Mouse (Mus musculus) brown adipose tissue, adult 24 weeks (tissue): ENCODE results near the gene Hmgcl. TPM values are rescaled to one million over a fixed set of nuclear protein-coding genes. Genes with fewer than 3 reads are reported as not detected.

Experiments used
- H3K27ac ChIP-seq: fragments of 200-500 bp; replicated peaks from 2 replicates; pipeline ENCODE4 v1.5.1; 2012; ENCODE audit warnings: low read depth, mild to moderate bottlenecking, low read length
- H3K4me1 ChIP-seq: fragments of 200-500 bp; 2 replicates; pipeline ENCODE4 v1.6.1; 2012; ENCODE audit warnings: low read length, mixed read lengths; ENCODE audit not compliant: control insufficient read depth, insufficient read depth, insufficient read length
- H3K4me3 ChIP-seq: fragments of 200-500 bp; 2 replicates; pipeline ENCODE4 v1.5.1; 2012; ENCODE audit warnings: low read depth, mild to moderate bottlenecking, low read length, moderate library complexity; ENCODE audit not compliant: insufficient read depth
- polyA plus RNA-seq: library from polyadenylated mRNA; stranded (reverse); fragments of >200 nt; gene quantifications from 2 replicates; pipeline ENCODE4 v1.2.4, GENCODE M21; 2012; ENCODE audit not compliant: missing spikeins, insufficient read depth, insufficient read length

The Hmgcl gene
- polyA plus RNA-seq, 1 experiment, result 79.9 TPM

DNA sequence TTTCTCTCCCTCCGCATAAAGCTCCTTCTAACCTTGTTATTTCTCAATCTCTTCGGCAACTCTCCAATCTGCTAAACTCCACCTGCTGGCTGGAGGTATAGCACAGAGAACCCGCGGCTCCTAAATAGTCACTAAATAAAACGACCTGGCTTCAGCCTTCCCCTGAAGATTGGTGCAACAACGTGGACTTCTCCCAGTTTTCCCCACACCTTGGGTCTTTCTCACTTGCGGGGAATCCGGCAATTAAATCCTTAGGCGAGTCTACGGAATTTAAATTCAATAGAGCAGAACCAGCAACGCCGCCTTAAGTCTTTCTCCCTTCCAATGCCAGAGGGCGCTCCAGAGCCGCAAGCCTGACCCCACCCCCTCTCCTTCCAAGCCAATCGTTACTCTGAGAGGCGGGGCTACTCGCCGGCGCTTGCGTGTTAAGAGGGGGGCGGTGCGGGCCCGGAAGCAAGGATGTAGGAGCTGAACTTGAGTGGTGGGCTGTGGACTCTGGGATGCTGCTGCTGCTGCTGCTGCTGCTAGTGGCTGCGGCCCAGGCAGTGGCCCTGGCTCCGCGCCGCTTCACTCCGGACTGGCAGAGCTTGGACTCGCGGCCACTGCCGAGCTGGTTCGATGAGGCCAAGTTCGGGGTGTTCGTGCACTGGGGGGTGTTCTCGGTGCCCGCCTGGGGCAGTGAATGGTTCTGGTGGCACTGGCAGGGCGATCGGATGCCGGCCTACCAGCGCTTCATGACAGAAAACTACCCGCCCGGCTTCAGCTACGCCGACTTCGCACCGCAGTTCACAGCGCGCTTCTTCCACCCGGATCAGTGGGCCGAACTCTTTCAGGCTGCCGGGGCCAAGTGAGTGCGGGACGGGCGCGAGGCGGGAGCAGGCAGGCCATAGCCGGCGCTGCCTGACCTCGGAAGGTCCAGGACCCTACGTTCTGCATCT lies 25.7 kb upstream of the Hmgcl start, which contains the start of gene Fuca1:
Gene Fuca1 (plus strand): TSS at position 432 of the 938 bp plus-strand sequence.
- Histone ChIP-seq H3K4me1 (no peaks in the 10 kb centered on the region), H3K27ac (peak within 1 kb of the TSS; percentile 70), H3K4me3 (peak within 1 kb of the TSS; percentile 81)

DNA sequence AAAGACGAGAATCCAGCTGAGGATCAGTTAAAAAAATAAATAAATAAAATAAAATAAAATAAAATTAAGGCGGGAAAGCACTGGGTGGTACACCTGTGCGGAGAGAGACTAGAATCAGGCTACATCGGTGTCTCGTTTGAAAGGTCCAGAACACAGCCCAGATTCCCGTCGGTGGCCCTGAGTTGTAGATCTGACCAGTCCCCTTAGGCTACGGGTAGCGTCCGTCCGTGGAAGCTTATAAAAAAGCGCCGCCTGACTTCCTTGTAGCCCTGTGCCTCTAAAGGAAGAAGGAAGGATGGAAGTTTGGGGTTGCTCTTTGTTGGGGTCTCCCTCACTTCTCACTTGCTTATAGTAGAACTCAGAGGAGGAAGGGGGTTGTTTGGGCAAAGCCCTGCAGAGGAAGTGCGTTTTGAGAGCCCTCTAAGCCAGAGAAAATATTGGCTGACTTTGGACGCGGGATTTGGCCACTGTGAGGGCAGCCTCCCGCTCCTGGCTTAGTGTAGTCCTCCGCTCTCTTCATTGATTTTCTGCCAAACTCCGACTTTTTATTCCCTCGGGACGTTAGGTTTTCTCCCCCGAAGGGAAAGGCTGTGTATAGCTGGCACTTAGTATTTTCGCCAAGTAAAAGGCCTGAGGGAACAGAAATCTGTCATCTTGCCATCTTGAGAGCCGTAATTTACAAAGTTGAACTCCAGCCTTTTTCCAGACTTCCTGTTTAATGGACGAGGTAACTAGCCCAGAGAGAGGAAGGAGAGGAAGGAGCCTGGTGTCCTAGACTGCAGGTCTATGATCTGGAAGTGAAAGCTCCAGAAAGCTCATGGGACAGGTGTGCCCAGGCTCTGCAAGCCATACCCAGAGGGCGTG lies 24.8 kb upstream of the Hmgcl start:
- no peaks in the 10 kb centered on the region for H3K4me1 ChIP-seq
- H3K4me3 ChIP-seq, result peak overlapping the region; percentile 81
- H3K27ac ChIP-seq, result peak overlapping the region; percentile 59

DNA sequence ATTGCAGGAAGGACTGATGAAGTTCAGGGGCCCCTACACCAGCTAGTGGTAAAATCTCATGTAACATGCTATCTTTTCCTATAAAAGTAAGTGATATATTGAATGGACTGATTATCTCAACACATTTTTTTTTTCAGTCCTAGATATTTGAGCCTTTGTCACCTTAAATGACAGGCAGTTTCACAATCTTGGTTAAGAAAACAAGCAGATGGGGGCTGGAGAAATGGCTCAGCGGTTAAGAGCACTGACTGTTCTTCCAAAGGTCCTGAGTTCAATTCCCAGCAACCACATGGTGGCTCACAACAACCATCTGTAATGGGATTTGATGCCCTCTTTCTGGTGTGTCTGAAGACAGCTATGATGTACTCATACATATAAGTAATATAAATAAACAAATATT lies 24.1 kb upstream of the Hmgcl start:
- Histone ChIP-seq H3K4me3 (no peak overlapping the region), H3K27ac (peak overlapping the region; percentile 54; the same call in 1 of the 2 replicates), H3K4me1 (no peaks in the 10 kb centered on the region)

DNA sequence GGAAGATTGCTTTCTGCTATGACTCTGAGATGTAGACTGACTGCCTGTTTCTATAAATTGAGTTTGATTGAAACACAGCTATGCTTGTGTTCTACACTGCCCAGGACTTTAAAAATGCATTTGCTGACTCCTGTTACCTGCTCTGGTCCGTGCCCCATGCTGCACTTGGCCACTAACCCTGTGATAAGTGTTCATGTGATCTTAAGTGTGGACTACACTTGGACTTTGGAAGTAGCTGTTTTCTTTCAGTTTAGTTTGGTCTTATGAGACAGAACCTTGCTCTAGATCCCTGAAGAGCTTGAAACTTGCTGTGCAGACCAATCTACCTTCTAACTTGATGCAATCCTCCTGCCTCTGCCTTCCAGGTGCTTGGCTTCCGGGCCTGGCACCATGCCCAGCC lies 21.8 kb upstream of the Hmgcl start:
- Histone ChIP-seq H3K27ac (no peak overlapping the region), H3K4me1 (no peaks in the 10 kb centered on the region), H3K4me3 (no peak overlapping the region)

DNA sequence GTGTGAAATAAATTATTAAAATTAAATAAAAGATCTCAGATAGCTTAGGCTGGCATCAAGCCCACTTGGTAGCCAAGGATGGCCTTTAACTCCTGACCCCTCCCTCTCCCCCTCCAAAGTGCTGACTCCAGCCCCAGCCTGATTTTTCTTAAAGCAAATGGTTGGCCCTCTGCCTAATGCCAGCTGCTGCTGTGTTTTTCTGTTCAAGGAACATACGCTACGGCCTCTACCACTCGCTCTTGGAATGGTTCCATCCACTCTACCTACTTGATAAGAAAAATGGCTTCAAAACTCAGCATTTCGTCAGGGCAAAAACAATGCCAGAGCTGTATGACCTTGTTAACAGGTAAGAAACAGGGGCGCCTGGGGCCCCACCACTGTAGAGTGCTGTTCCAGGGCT lies 20.9 kb upstream of the Hmgcl start:
- Histone ChIP-seq H3K4me1 (no peaks in the 10 kb centered on the region), H3K27ac (no peak overlapping the region), H3K4me3 (no peak overlapping the region)

DNA sequence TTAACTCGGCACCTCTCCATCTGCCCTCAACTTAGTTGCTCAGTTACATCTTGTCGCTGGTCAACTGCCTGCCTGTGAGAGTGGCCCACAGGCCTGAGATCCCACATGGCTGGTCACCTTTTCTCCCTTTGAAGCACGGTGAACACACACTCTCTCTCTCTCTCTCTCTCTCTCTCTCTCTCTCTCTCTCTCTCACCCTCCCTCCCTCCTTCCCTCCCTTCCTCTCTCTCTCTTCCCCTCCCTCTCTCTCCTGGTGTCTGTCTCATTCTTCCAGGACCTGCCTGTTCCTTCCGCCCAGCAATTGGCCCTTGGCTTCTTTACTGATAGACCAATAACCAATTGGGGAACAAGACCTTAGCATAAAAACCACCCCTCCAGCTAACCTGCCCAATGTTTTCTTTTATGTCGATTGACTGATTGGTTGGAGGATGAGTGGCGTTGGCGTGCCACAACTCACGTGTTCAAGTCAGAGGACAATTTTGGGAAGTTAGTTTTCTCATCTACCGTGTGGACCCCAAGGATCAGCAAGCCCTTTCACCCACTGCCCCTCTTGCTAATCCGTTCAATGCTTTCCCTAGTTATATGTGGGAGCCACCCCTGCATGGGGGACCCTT lies 19.9 kb upstream of the Hmgcl start:
- H3K4me1 ChIP-seq, result no peaks in the 10 kb centered on the region
- no peak overlapping the region for H3K27ac ChIP-seq

DNA sequence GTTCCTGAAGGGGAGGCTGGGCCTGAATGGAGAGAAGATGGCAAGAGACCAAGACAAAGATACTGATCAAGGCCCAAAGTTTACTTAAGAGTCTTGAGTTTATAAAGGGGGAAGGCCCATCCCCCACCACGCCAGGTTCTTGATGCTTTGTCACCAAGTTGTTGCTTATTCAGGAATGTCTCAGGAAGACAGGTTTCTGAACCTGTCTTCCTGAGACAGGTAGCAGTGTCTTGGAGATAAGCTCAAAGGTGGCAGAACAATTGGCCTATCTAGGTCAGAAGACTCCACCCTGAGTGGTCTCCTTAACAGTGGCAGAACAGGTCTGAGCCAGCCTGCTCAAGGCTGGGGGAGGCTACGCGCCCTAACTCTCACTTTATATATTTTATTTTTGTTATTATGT lies 19.4 kb upstream of the Hmgcl start:
- H3K4me1 ChIP-seq, result no peaks in the 10 kb centered on the region
- H3K27ac ChIP-seq, result no peak overlapping the region
- H3K4me3 ChIP-seq, result no peak overlapping the region

More for the DNA sequence above, 19.9 kb upstream of the Hmgcl start:
- H3K4me3 ChIP-seq, result no peak overlapping the region

DNA sequence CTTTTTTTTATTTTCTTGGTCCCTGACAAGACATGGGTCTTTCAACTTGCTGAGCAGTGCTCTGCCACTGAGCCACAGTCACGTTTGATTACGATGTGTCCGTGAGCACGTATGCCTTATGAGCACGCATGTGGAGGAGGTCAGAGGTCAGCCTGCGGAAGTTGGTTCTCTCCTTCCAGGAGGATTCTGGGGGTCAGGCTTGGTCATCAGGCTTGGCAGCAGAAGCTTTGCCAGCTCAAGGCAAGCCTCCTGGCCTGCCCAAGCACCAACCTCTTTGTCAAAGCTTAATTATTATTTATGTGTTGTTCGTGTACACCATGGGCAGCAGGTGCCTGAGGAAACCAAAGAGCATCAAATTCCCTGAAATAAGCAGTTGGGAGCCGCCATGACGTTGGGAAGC lies 17.9 kb upstream of the Hmgcl start:
- Histone ChIP-seq H3K27ac (no peak overlapping the region), H3K4me3 (no peak overlapping the region), H3K4me1 (no peaks in the 10 kb centered on the region)

DNA sequence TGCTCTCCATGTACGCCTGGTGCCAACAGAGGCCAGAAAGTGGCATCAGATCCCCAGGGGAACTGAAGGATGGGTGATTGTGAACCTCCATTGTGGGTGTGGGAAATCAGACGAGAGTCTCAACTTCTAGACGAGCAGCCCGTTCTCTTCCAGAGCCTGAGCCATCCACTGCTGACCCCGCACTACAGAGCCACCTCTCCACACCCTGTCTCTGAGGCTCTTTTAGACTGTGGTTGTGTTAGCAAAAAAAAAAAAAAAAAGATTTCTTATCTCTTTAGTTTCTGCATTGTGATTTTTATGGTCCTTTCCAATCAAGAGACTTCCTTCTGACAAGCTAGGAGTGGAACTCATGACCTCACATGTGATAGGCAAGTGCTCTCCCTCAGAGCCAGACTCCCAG lies 16.8 kb upstream of the Hmgcl start:
- no peak overlapping the region for H3K4me3 ChIP-seq
- no peak overlapping the region for H3K27ac ChIP-seq
- no peaks in the 10 kb centered on the region for H3K4me1 ChIP-seq

DNA sequence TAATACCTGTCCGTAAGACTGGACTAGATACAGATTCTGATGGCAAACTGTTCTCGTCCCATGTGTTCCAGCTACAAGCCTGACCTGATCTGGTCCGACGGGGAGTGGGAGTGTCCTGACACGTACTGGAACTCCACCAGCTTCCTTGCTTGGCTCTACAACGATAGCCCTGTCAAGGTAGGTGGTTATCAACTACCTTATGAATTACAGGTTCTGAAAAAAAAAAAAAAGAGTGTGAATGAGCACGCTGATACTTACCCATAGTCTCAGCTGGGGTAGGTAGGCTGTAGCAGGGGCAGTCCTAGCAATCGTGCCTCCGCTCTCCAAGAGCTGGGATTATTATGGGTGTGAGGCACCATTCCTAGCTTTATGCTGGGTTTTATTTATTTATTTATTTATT lies 16.4 kb upstream of the Hmgcl start:
- Histone ChIP-seq H3K27ac (no peak overlapping the region), H3K4me3 (no peak overlapping the region), H3K4me1 (no peaks in the 10 kb centered on the region)

DNA sequence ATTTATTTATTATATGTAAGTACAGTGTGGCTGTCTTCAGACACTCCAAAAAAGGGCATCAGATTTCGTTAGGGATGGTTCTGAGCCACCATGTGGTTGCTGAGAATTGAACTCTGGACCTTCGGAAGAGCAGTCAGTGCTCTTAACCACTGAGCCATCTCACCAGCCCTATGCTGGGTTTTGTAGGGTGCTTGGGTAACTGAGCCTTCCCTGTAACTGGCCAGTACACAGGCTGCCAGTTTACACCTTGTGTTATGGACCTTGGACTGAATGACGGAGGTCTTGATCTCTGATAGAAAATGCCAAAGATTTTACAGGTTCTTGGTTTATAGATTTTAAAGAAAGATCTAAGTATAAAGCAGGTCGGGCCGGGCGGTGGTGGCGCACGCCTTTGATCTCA lies 16.0 kb upstream of the Hmgcl start:
- Histone ChIP-seq H3K4me3 (no peak overlapping the region), H3K4me1 (no peaks in the 10 kb centered on the region), H3K27ac (no peak overlapping the region)

DNA sequence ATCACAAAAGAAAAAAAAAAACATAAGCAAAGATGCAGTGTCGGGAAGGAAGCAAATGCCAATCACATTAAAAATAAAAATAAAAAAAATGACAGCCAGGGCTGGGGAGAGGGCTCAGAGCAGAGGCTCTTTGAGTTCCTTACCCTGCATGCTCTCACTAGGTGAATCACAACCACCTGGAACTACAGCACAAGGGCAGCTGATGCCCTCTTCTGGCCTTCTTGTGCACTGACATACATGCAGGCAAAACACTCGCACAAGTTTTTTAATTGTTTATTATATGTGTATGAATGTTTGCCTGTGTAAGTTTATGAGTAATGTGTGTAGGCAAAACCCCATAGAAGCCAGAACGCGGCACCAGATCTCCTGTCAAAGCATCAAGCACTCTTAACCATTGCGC lies 14.4 kb upstream of the Hmgcl start:
- Histone ChIP-seq H3K4me1 (no peaks in the 10 kb centered on the region), H3K4me3 (no peak overlapping the region), H3K27ac (no peak overlapping the region)

DNA sequence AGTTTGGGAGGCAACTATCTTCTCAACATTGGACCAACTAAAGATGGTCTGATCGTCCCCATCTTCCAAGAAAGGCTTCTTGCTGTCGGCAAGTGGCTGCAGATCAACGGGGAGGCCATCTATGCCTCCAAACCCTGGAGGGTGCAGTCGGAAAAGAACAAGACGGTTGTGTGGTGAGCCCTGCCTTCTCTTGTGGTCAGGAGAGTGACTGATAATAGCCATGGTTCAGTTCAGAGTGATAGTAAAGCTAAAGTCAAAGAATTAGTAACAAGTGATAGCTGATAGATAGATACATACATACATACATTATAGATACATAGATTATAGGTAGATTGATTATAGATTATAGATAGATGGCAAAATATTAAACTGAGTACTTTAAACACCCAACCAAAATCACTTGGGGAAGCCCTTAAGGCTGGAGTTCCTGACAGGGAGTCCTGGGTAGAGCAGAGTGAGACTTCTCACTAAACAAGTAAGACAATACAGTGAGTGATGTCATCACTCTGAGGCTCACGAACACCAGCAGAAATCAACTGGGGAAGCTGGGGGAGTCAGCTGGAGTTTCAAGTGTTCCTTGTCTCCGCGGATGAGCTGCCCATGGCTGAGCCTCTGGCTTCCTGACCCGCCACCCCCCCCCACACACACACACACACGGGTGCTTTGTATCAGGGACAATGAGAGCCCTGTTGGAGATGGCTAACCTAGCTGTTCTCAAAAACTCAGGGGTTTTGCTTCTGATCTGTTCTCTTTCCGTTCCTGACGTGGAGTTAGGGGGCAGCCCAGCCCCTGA lies 11.3 kb upstream of the Hmgcl start:
- H3K4me3 ChIP-seq, result no peak overlapping the region
- H3K27ac ChIP-seq, result no peak overlapping the region
- no peaks in the 10 kb centered on the region for H3K4me1 ChIP-seq

DNA sequence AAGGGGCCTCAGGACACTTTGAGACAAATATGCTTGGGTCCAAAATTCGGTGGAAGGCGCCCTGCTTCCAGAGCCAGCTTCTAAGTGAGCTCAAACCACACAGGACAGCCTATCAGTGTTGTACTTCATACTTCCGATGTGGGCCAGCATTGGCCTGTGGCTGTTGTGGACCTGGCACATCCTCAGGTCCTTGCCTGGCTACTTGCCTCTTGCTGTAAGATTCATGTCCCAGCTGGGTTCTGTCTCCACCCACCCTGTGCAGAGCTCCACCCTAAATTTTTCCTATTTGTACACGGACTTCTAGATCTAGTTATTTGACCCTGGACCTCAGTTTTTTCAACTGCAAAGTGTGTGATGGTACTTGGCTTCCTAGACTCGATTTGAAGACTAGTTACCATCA lies 10.7 kb upstream of the Hmgcl start:
- Histone ChIP-seq H3K27ac (no peak overlapping the region), H3K4me1 (no peaks in the 10 kb centered on the region), H3K4me3 (no peak overlapping the region)
